Mouse (Mus musculus) left cerebral cortex, adult 2 months (tissue): ENCODE measurements around the gene Ldlr. TPM values are rescaled to one million over a fixed set of nuclear protein-coding genes. Genes with fewer than 3 reads are reported as not detected.
A peak's percentile ranks its signal among the peaks of the same experiment; 100 is the strongest.

Experiments
- DNase-seq, 2 experiments: peaks; one replicate each; pipeline ENCODE4 v3.0.0; 2021 to 2022; ENCODE audit warnings: low spot score in 2 of 2, mixed read lengths in 1 of 2; ENCODE audit errors: extremely low spot score in 1 of 2
- H3K27ac ChIP-seq: fragments of 200-600 bp; 2 replicates; pipeline ENCODE4 v1.8.1; 2022
- H3K4me3 ChIP-seq: fragments of 200-600 bp; 2 replicates; pipeline ENCODE4 v1.8.1; 2022
- CTCF ChIP-seq: fragments of 200-600 bp; IDR thresholded peaks from 2 replicates; pipeline ENCODE4 v1.8.1; 2022; ENCODE audit warnings: antibody characterized with exemption, mild to moderate bottlenecking, moderate library complexity
- intact Hi-C: fragments of 180-260 bp; cut with DNase I; formaldehyde crosslinking; loops from one replicate; pipeline ENCODE4 v1.15.1; 2025
- total RNA-seq, 2 experiments: library from RNA; stranded (reverse); gene quantifications; 2 replicates each; pipeline ENCODE4 v1.2.3; 2021

The Ldlr gene
- total RNA-seq, 2 experiments from 2014 or later: 15.8 to 17.7 TPM

DNA sequence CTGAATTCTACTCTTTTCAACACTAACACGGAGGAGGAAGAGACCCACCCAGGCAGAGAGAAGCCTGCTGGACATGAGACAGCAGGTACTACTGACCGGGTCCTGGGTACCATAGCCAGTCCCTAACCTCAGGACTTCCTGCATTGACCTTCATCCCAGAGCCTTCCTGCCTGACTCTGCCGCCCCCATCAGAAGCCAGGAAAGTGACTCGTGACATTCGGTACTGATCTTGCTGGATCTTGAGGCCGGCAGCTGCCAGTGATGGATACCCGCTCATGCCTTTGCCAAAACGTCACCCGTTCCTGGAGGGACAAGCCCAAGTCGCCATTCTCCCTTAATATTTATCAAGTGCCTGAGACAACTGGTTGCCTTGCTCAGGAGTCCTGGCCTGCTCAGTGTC lies 25.2 kb downstream of the Ldlr start:
- TF ChIP-seq CTCF: no peak
- intact Hi-C loops: no loop called here
- Histone ChIP-seq H3K4me3 (no peak overlapping the region), H3K27ac (peak overlapping the region; percentile 24; the same call in 1 of the 2 replicates)
- DNase-seq: no peak

DNA sequence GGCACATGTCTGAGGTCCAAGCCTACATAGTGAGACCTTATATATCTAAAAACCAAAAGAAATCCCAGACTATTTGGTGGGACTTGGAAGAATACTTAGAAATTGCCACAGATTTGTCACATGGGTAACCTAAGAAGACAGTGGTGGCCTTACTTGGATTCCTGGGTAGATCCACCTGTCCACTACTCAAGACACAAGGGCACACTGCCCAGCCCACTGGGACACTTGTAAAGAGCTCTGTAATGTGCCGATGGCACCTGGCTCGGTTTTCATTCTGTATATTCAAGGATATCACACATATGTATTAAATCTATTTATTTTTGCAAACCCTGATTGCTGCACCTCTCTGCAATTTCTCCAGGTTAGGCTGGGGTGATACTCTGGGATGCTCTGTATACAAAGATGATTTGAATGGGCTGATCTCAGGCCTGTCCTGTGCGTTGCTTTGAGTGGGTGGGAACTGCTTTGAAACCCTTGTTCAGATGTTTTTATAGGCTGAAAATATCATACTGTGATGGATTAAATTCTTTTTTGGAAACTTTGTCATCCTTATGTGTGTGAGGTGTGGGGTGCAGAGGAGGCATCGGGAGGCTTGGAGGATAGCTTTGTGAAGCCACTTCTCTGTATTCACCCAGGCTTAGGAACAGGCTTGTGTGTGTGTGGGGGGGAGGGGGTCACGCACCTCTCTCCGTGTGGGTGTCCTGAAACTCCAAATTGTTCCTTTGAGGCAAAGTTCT lies 26.3 kb downstream of the Ldlr start:
- intact Hi-C loops: no loop called here
- Histone ChIP-seq H3K27ac (no peak overlapping the region; the same call in 1 of the 2 replicates), H3K4me3 (no peak overlapping the region)
- no peak for DNase-seq
- no peak for TF ChIP-seq CTCF

DNA sequence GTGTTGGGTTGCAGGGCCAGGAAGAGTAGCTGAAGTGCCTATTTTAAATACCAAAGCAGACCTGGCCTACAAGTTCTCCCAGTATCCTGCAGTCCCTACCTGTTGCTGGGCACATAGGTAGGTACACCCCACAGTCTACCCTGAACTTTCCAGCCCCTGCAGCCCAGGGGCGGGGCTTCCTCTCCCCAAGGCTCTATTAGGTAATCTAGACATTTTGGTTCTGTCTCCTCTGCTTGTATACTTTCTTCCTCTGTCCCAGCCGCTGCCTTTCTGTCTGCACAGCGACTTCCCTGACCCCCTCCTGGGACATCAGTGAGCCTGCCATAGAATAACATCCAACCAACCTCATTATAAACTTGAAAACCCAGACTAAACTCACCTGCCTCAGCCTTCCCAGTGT lies 27.1 kb downstream of the Ldlr start:
- no peak for TF ChIP-seq CTCF
- no peak overlapping the region for H3K4me3 ChIP-seq
- H3K27ac ChIP-seq: peak overlapping the region; percentile 37; the same call in 1 of the 2 replicates
- no peak for DNase-seq
- intact Hi-C loops: no loop called here

- TF ChIP-seq CTCF: peak; percentile 10
- Histone ChIP-seq H3K27ac (no peak overlapping the region), H3K4me3 (no peak overlapping the region)
- DNase-seq: no peak
- intact Hi-C loops: no loop called here
Observed at GRCm38 (mm10) chr9:21751347-21751746, 28.1 kb downstream of the Ldlr start.

DNA sequence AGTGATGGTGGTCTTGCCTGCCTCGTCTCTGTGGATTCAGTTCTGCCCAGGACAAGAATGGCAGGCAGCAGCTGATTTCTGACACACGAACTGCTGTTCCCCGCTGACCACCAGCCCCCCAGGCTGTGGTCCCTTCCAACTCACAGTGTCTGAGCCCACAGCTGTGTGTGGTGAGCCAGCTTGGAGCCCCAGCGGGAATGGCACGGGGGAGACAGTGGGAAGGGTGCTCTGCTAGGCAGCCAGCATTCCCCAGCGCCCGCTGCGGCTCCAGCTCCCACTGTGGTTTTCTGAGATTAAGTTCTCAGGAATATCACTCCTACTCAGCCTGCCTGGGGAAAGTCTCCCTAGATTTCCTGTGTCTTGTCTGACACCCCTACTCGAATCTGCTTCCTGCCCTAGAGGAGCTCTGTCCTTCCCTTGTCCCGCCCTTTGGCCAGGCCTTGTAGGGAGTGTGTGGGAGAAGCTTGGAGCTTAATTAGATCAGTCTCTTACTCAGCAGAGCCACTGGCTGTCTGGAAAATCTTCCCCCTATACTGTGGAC lies 29.0 kb downstream of the Ldlr start:
- no peak for TF ChIP-seq CTCF
- intact Hi-C loops: no loop called here
- peak overlapping the region; percentile 22 for H3K27ac ChIP-seq
- no peak overlapping the region for H3K4me3 ChIP-seq
- peak in 1 of 2 experiments; percentile 44 for DNase-seq

GRCm38 (mm10) chr9:21754003-21754402 lies 30.7 kb downstream of the Ldlr start:
- Histone ChIP-seq H3K27ac (no peak overlapping the region), H3K4me3 (no peak overlapping the region)
- TF ChIP-seq CTCF: no peak
- no peak for DNase-seq
- intact Hi-C loops: no loop called here

DNA sequence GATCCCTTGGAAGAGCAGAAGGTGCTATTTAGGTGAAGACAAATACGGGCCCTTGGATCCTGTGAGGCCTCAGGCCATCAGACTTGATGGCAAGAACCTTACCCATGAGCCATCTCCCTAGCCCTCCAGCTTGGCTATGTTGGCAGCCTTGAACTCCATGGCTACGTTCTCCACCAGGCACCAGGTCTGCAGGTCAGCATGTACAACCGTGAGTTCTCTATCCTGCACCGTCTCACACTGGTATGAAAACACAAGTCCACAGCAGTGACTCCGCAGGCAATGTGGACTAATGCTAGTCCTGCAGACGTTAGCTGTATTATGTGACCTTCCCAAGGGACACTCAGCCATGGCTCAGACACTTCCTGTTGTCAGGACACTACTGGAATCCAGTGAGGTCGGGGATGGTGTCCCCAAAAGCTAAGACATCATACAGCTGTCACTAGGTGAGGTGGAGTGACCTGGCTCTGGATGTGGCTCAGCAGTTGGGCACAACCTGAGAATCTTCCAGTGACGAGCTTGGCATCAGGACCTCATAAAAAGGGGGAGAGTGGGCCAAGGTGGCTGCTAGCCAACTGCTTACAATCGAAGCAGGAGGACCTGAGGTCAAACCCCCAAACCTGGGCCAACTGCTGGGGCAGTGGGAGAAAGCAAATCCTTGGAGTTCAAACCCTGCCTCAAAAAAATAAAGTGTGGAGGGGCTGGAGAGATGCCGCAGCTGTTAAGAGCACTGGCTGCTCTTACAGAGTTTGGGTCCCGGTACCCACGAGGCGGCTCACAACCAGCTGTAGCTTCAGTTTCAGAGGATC lies 31.4 kb downstream of the Ldlr start:
- H3K27ac ChIP-seq: no peak overlapping the region
- no peak for TF ChIP-seq CTCF
- no peak overlapping the region for H3K4me3 ChIP-seq
- no peak for DNase-seq
- intact Hi-C loops: no loop called here

- DNase-seq: no peak
- H3K4me3 ChIP-seq: no peak overlapping the region
Observed at GRCm38 (mm10) chr9:21758576-21759529, 35.6 kb downstream of the Ldlr start.

DNA sequence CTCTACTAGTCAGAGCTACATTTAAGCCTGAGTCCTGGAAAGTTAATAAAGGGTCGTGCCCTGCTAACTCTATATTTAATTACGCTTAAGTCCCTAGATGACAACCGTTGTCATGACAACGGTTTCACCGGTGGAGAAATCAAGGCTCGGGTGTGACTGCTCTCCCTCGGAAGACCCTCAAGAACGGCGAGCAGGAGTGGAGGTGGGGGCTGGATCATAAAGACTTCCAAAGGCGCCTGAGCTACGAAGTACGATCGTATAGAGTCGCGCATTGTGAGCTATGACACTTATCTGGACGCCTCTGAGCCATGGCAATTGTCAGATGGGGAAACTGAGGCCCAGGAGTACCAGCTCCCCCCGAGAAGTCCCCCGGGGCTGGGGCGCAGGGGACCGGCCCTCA lies 36.4 kb downstream of the Ldlr start:
- DNase-seq: no peak
- H3K27ac ChIP-seq: no peak overlapping the region
- peak overlapping the region; percentile 77 for H3K4me3 ChIP-seq
- TF ChIP-seq CTCF: no peak
- intact Hi-C loops: loop anchor here (5.0 kb wide), 1 partner anchor 72 kb away; no protein-coding TSS in a partner anchor

More at GRCm38 (mm10) chr9:21758576-21759529, 35.6 kb downstream of the Ldlr start:
- intact Hi-C loops: no loop called here
- TF ChIP-seq CTCF: no peak
- no peak overlapping the region for H3K27ac ChIP-seq

DNA sequence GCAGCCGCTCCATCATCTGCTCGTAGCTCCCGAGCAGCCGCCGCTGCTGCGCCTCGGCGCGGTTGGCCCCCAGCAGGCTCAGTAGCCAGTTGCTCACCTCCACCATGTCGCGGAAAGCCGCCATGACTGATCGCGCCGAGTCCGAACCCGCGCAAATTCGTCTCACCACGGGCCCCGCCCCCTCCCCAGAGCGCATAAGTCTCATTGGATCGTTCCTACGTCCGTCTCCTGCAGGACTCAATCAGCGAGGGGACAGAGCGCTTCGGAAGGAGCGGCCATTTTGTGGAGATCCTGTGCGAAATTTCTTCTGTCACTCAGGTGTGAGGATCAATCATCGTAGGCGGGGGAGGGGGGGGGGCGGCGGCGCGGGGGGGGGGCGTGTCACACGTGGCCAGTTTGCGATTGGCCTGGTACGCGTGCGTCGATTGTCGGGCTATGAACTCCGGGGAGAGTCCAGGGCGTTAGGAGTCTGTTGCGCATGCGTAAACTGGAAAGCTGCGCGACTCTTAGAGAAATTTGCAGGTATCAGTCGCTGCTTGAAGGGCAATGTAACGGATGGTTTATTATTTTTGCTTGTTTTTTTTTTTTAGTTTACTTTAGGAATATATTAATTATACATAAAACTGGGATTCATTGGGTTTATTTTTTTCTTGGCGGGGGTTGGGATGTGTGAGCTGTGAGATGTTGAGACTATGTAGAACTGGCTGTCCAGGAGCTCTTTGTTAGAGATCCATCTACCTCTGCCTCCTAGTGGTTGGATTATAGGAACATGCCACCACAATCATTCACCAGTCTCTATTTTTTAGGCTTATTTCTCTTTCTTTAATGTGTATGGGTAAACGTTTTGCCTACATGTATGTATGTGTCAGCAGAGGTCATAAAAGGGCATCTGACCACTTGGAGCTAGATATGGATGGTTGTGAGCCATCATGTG lies 37.1 kb downstream of the Ldlr start, which contains the start of gene Spc24:
Spc24 (minus strand) TSS at position 149 of the 934 bp plus-strand sequence.
- peak; percentile 95 to 96 for DNase-seq
- Histone ChIP-seq H3K4me3 (peak within 1 kb of the TSS; percentile 77), H3K27ac (peak within 1 kb of the TSS; percentile 62)
- intact Hi-C loops: loop anchor here (5.0 kb wide), 1 partner anchor 73 kb away; no protein-coding TSS in a partner anchor
- TF ChIP-seq CTCF: peak; percentile 61
